Mouse (Mus musculus): ENCODE measurements at regions not wholly inside any gene's neighbourhood (a gene's known extent, or its start where the extent isn't known, plus 50 kb on each side); places are given as distances from the start of the nearest gene placed in this dataset.

DNA sequence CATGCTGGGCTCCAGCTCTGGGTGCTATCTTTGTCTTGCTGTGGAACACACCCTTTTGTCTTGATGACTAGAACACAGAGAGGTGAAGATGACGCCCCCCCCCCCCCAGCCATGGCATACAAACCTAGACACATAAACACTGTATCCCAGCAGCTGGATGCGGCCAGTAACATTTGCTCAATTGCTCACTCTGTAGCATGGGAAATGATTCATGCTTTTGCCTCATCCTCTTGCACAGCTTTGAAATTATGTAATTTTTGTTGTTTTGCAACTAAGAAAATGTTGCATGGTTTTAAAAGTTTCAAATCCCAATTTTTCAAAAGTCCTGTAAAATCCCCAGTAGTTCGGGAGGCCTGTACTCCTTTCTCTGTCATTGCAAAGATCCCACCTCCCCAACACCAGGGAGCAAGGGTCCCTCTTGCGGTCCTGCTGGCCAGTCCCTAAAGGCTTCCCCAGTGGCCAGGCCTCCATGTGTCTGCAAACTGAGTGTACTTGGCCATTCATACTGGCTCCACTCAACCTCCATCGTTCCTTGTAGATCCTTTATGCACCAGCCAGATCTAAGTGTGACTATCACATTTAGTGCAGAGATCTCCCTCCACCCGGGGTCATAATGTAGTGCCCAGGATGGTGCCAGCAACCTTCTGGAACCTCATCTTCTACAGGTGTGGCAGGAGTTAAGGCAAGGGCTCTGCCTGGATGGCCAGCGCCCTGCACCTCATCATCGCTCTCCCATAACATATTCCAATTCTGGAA is 123.3 kb upstream of the Spdye4c start:
- no peaks in the 10 kb centered on the region for H3K27me3 ChIP-seq (ENCODE audit: control insufficient read depth, insufficient read depth, low read length)
- no peaks in the 10 kb centered on the region for H3K9me3 ChIP-seq (ENCODE audit: control insufficient read depth, low read length)
- H3K36me3 ChIP-seq (ENCODE audit: control insufficient read depth, insufficient read depth, low read length), result no peaks in the 10 kb centered on the region
- 0 out of 2 replicates have a peak, but pooled peaks cover 4% of the 10 kb centered on the region for H3K4me1 ChIP-seq (ENCODE audit: control insufficient read depth, insufficient read depth, low read length)
- no peak overlapping the region for H3K4me3 ChIP-seq (ENCODE audit: low read depth, low read length)
- no peak for ATAC-seq (ENCODE audit: low read depth)
- WGBS, result 91% methylated on average over 8 of the region's 8 CpGs
- no peak overlapping the region for H3K4me2 ChIP-seq (ENCODE audit: low read depth, low read length)
- H3K27ac ChIP-seq (ENCODE audit: low read depth, low read length), result no peak overlapping the region
- H3K9ac ChIP-seq (replicated peaks; ENCODE audit: low read depth, low read length), result no peak overlapping the region

- Histone ChIP-seq H3K27me3 (ENCODE audit: control insufficient read depth, insufficient read depth, low read length) (no peaks in the 10 kb centered on the region), H3K9me3 (ENCODE audit: control insufficient read depth, low read length) (no peaks in the 10 kb centered on the region), H3K4me2 (ENCODE audit: low read depth, low read length) (no peak overlapping the region), H3K27ac (ENCODE audit: low read depth, low read length) (no peak overlapping the region), H3K4me3 (ENCODE audit: low read depth, low read length) (no peak overlapping the region), H3K9ac (replicated peaks; ENCODE audit: low read depth, low read length) (no peak overlapping the region), H3K36me3 (ENCODE audit: control insufficient read depth, insufficient read depth, low read length) (no peaks in the 10 kb centered on the region), H3K4me1 (ENCODE audit: control insufficient read depth, insufficient read depth, low read length) (0 out of 2 replicates have a peak, but pooled peaks cover 4% of the 10 kb centered on the region)
- ATAC-seq (ENCODE audit: low read depth), result no peak
- WGBS, result 79% methylated on average over 2 of the region's 2 CpGs
Measured at GRCm38 (mm10) chr2:128468323-128468722, 122.7 kb upstream of the Spdye4c start.

- Histone ChIP-seq H3K9ac (replicated peaks; ENCODE audit: low read depth, low read length) (no peak overlapping the region), H3K9me3 (ENCODE audit: control insufficient read depth, low read length) (no peaks in the 10 kb centered on the region), H3K4me2 (ENCODE audit: low read depth, low read length) (no peak overlapping the region), H3K36me3 (ENCODE audit: control insufficient read depth, insufficient read depth, low read length) (no peaks in the 10 kb centered on the region), H3K27me3 (ENCODE audit: control insufficient read depth, insufficient read depth, low read length) (no peaks in the 10 kb centered on the region), H3K4me1 (ENCODE audit: control insufficient read depth, insufficient read depth, low read length) (0 out of 2 replicates have a peak, but pooled peaks cover 4% of the 10 kb centered on the region), H3K27ac (ENCODE audit: low read depth, low read length) (no peak overlapping the region), H3K4me3 (ENCODE audit: low read depth, low read length) (no peak overlapping the region)
- WGBS, result 53% methylated on average over 5 of the region's 5 CpGs
- no peak for ATAC-seq (ENCODE audit: low read depth)
Measured at GRCm38 (mm10) chr2:128470351-128470750, 120.7 kb upstream of the Spdye4c start.

- ATAC-seq (ENCODE audit: low read depth), result no peak
- no peaks in the 10 kb centered on the region for H3K9me3 ChIP-seq (ENCODE audit: control insufficient read depth, low read length)
- H3K36me3 ChIP-seq (ENCODE audit: control insufficient read depth, insufficient read depth, low read length), result no peaks in the 10 kb centered on the region
- H3K27ac ChIP-seq (ENCODE audit: low read depth, low read length), result no peak overlapping the region
- 79% methylated on average over 13 of the region's 13 CpGs for WGBS
- H3K4me1 ChIP-seq (ENCODE audit: control insufficient read depth, insufficient read depth, low read length), result 0 out of 2 replicates have a peak, but pooled peaks cover 4% of the 10 kb centered on the region
- H3K4me3 ChIP-seq (ENCODE audit: low read depth, low read length), result no peak overlapping the region
- no peak overlapping the region for H3K4me2 ChIP-seq (ENCODE audit: low read depth, low read length)
- no peaks in the 10 kb centered on the region for H3K27me3 ChIP-seq (ENCODE audit: control insufficient read depth, insufficient read depth, low read length)
- H3K9ac ChIP-seq (replicated peaks; ENCODE audit: low read depth, low read length), result no peak overlapping the region
Measured at GRCm38 (mm10) chr2:128473241-128473954, 117.6 kb upstream of the Spdye4c start.

- Histone ChIP-seq H3K9me3 (ENCODE audit: control insufficient read depth, low read length) (no peaks in the 10 kb centered on the region), H3K4me1 (ENCODE audit: control insufficient read depth, insufficient read depth, low read length) (0 out of 2 replicates have a peak, but pooled peaks cover 4% of the 10 kb centered on the region), H3K4me3 (ENCODE audit: low read depth, low read length) (no peak overlapping the region), H3K9ac (replicated peaks; ENCODE audit: low read depth, low read length) (no peak overlapping the region), H3K36me3 (ENCODE audit: control insufficient read depth, insufficient read depth, low read length) (no peaks in the 10 kb centered on the region), H3K27me3 (ENCODE audit: control insufficient read depth, insufficient read depth, low read length) (no peaks in the 10 kb centered on the region), H3K27ac (ENCODE audit: low read depth, low read length) (no peak overlapping the region), H3K4me2 (ENCODE audit: low read depth, low read length) (no peak overlapping the region)
- 88% methylated on average over 7 of the region's 7 CpGs for WGBS
- no peak for ATAC-seq (ENCODE audit: low read depth)
Measured at GRCm38 (mm10) chr2:128473997-128474396, 117.0 kb upstream of the Spdye4c start.

DNA sequence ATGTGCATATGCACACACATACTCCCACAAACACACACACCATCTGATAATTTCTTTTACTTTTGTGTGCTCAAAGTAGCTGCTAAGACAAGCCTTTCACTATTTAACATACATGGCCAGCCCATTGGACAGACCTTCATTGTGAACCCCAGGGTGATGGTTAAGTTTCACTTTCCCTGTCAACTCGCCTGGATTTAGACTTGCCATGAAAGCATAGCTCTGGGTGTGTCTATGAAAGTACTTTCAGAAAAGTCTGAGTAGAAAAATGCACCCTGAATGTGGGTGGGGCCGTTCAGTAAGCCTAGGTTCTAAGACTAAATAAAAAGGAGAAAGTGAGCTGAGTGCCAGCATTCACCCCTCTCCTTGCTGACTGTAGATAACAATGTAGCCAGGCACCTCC is 113.8 kb upstream of the Spdye4c start:
- Histone ChIP-seq H3K27ac (ENCODE audit: low read depth, low read length) (no peak overlapping the region), H3K36me3 (ENCODE audit: control insufficient read depth, insufficient read depth, low read length) (no peaks in the 10 kb centered on the region), H3K4me3 (ENCODE audit: low read depth, low read length) (no peak overlapping the region), H3K4me2 (ENCODE audit: low read depth, low read length) (no peak overlapping the region), H3K9me3 (ENCODE audit: control insufficient read depth, low read length) (no peaks in the 10 kb centered on the region), H3K27me3 (ENCODE audit: control insufficient read depth, insufficient read depth, low read length) (no peaks in the 10 kb centered on the region), H3K9ac (replicated peaks; ENCODE audit: low read depth, low read length) (no peak overlapping the region), H3K4me1 (ENCODE audit: control insufficient read depth, insufficient read depth, low read length) (0 out of 2 replicates have a peak, but pooled peaks cover 2% of the 10 kb centered on the region)
- ATAC-seq (ENCODE audit: low read depth), result no peak
- WGBS, result 79% methylated on average over 2 of the region's 2 CpGs

DNA sequence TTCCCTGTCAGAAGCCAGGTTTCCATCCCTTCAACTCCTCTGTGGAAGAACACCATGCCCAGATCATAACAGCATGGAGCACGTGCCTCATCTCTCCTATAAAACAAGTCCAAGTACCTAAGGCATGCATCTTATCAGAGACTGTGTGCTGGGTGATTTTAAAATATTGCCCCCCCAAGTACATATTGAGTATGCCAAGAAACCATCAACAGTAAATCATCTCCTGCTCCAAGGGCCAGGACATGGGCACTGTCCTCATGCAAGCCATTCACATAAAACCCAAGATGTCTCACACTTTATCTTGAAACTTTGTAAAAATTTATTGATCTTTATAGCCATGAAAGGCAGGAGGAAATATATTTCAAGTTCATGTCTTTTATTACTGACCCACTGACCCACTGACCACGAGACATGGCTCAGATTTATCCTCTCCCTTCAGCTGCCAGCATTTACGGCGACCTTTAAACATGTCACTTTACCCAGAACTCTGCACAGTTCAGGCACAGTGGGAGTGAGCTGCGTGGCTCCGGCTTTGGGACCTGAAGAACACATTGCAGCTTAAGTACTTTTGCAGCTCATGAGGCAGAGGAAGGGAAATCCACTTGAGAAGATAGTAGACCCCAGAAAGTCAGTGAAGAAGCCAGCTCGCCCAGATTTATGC is 99.7 kb upstream of the Spdye4c start:
- Histone ChIP-seq H3K36me3 (ENCODE audit: control insufficient read depth, insufficient read depth, low read length) (no peaks in the 10 kb centered on the region), H3K9me3 (ENCODE audit: control insufficient read depth, low read length) (no peaks in the 10 kb centered on the region), H3K4me3 (ENCODE audit: low read depth, low read length) (no peak overlapping the region), H3K9ac (replicated peaks; ENCODE audit: low read depth, low read length) (no peak overlapping the region), H3K27me3 (ENCODE audit: control insufficient read depth, insufficient read depth, low read length) (no peaks in the 10 kb centered on the region), H3K4me2 (ENCODE audit: low read depth, low read length) (no peak overlapping the region), H3K27ac (ENCODE audit: low read depth, low read length) (no peak overlapping the region), H3K4me1 (ENCODE audit: control insufficient read depth, insufficient read depth, low read length) (no peaks in the 10 kb centered on the region)
- no peak for ATAC-seq (ENCODE audit: low read depth)
- 72% methylated on average over 7 of the region's 7 CpGs for WGBS

DNA sequence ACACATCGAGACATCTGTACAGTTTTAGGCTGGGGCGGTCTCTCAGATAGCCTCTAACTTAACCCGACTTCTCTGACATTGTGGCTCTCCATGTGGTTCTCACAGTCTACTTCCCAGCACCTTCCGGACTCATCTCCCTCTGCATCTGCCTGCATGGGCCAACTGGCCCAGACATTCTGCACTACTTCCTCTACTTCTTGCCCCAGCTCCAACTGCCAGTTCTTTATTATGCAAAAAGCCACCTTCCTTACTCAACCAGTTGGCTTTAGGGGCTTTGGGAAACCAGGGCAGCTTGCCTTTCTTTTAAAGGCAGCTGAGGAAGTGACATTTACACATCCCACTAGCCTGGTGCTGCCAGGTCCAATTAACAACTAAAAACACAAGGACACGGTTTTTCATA is 97.1 kb upstream of the Spdye4c start:
- no peak overlapping the region for H3K4me2 ChIP-seq (ENCODE audit: low read depth, low read length)
- H3K9me3 ChIP-seq (ENCODE audit: control insufficient read depth, low read length), result no peaks in the 10 kb centered on the region
- ATAC-seq (ENCODE audit: low read depth), result no peak
- no peak overlapping the region for H3K9ac ChIP-seq (replicated peaks; ENCODE audit: low read depth, low read length)
- 86% methylated on average over 5 of the region's 5 CpGs for WGBS
- no peaks in the 10 kb centered on the region for H3K27me3 ChIP-seq (ENCODE audit: control insufficient read depth, insufficient read depth, low read length)
- no peaks in the 10 kb centered on the region for H3K36me3 ChIP-seq (ENCODE audit: control insufficient read depth, insufficient read depth, low read length)
- no peaks in the 10 kb centered on the region for H3K4me1 ChIP-seq (ENCODE audit: control insufficient read depth, insufficient read depth, low read length)
- H3K4me3 ChIP-seq (ENCODE audit: low read depth, low read length), result no peak overlapping the region
- H3K27ac ChIP-seq (ENCODE audit: low read depth, low read length), result no peak overlapping the region

DNA sequence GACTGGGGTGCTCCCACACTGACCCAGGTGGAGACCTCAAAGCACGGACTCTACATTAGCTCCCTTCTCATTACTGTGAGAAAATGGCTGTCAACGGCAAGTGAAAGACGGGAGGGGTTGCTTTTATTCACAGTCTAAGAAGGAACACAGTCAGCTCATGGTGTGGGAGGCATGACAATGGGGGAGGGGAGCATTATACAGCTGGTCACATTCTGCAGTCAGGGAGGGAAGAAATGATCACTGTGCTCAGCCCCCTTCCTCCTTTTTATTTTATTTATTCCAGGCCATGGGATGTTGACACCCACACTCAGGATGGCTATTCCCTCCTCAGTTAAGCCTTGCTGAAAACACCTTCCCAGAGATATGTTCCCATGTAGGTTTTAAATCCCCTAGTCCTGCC is 93.1 kb upstream of the Spdye4c start:
- no peak for ATAC-seq (ENCODE audit: low read depth)
- Histone ChIP-seq H3K27me3 (ENCODE audit: control insufficient read depth, insufficient read depth, low read length) (no peaks in the 10 kb centered on the region), H3K27ac (ENCODE audit: low read depth, low read length) (no peak overlapping the region), H3K4me2 (ENCODE audit: low read depth, low read length) (no peak overlapping the region), H3K9ac (replicated peaks; ENCODE audit: low read depth, low read length) (no peak overlapping the region), H3K9me3 (ENCODE audit: control insufficient read depth, low read length) (no peaks in the 10 kb centered on the region), H3K4me1 (ENCODE audit: control insufficient read depth, insufficient read depth, low read length) (no peaks in the 10 kb centered on the region), H3K36me3 (ENCODE audit: control insufficient read depth, insufficient read depth, low read length) (no peaks in the 10 kb centered on the region), H3K4me3 (ENCODE audit: low read depth, low read length) (no peak overlapping the region)
- WGBS, result 43% methylated on average over 3 of the region's 3 CpGs
